Mouse (Mus musculus) midbrain, embryonic 15.5 days (tissue): ENCODE data around the gene Lce3d. TPM values are rescaled to one million over a fixed set of nuclear protein-coding genes. Genes with fewer than 3 reads are reported as not detected.

Source experiments
- ATAC-seq: fragments of 200-750 bp; cut with Nextera tagmentation; replicated peaks from 2 replicates; pipeline ENCODE4 v1.8.0; 2017; ENCODE audit warnings: moderate TSS enrichment
- H3K27ac ChIP-seq: fragments of 300-500 bp; sonication (generic); 2 replicates; pipeline ENCODE4 v1.5.1; 2015; ENCODE audit warnings: mild to moderate bottlenecking, inconsistent platforms
- H3K27me3 ChIP-seq: fragments of 300-500 bp; sonication (generic); replicated peaks from 2 replicates; pipeline ENCODE4 v1.6.1; 2015; ENCODE audit warnings: inconsistent platforms
- H3K36me3 ChIP-seq: fragments of 300-500 bp; sonication (generic); replicated peaks from 2 replicates; pipeline ENCODE4 v1.6.1; 2015; ENCODE audit warnings: inconsistent platforms
- H3K4me1 ChIP-seq: fragments of 300-500 bp; sonication (generic); 2 replicates; pipeline ENCODE4 v1.6.1; 2015; ENCODE audit warnings: inconsistent platforms
- H3K4me2 ChIP-seq: fragments of 300-500 bp; sonication (generic); 2 replicates; pipeline ENCODE4 v1.6.1; 2015; ENCODE audit warnings: inconsistent platforms, mild to moderate bottlenecking, moderate library complexity
- H3K4me3 ChIP-seq: fragments of 300-500 bp; sonication (generic); 2 replicates; pipeline ENCODE4 v1.5.1; 2015; ENCODE audit warnings: mild to moderate bottlenecking, inconsistent platforms
- H3K9ac ChIP-seq: fragments of 300-500 bp; sonication (generic); 2 replicates; pipeline ENCODE4 v1.6.1; 2015; ENCODE audit warnings: mild to moderate bottlenecking, inconsistent platforms
- H3K9me3 ChIP-seq: fragments of 300-500 bp; sonication (generic); 2 replicates; pipeline ENCODE4 v1.6.1; 2016; ENCODE audit warnings: inconsistent platforms
- WGBS: fragments of 180-500 bp; shearing (Covaris S2); methylation state at CpG from one replicate; pipeline ENCODE4 v1.1.7; 2015; ENCODE audit warnings: mixed read lengths; 5-methylcytosine and 5-hydroxymethylcytosine counted together
- polyA plus RNA-seq: library from polyadenylated mRNA; unstranded; fragments of >200 nt; fragmentation: Nextera tagmentation; extraction: Ambion mirVana; gene quantifications from 2 replicates; pipeline ENCODE4 v1.2.1, GENCODE M21; 2015

Lce3d gene
- not detected in 2 replicates for polyA plus RNA-seq

DNA sequence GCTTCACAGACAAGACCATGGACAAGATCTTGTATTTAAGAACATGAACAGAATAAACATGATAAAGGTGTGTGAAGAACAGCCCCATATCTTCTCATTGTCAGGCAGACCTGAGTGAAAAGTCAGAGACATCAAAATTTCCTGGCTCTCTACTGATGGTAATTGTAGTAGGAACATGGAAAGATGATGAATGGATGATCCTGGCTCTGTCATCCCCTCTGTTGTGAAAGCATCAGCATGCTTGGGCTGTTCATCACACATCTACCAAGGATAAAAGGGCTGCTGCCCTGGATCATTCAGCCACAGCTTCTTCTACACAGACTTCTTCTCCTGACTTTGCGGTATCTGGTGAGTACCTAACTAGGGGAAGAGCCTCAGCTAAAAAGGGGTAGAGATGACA is at the start of gene Lce3d:
Lce3d (plus strand) TSS at position 301 of the 400 bp plus-strand sequence.
- WGBS = 84% methylated on average over 1 of the region's 1 CpGs
- ATAC-seq = no peak

GRCm38 (mm10) chr3:92907571-92907970 is 49.6 kb upstream of the Lce3d start:
- no peaks in the 10 kb centered on the region for H3K9me3 ChIP-seq
- H3K4me3 ChIP-seq = no peak overlapping the region
- H3K36me3 ChIP-seq = no peaks in the 10 kb centered on the region
- H3K4me1 ChIP-seq = no peaks in the 10 kb centered on the region
- ATAC-seq = no peak; the same call in 1 of the 2 replicates
- no peak overlapping the region for H3K27ac ChIP-seq
- 28% methylated on average over 4 of the region's 4 CpGs for WGBS
- H3K27me3 ChIP-seq = no peaks in the 10 kb centered on the region
- H3K4me2 ChIP-seq = no peak overlapping the region
- no peak overlapping the region for H3K9ac ChIP-seq

More for the DNA sequence above, at the start of gene Lce3d:
- Histone ChIP-seq H3K36me3 (no peaks in the 10 kb centered on the region), H3K4me2 (no peak within 1 kb of the TSS), H3K9ac (no peak within 1 kb of the TSS), H3K4me3 (no peak within 1 kb of the TSS), H3K4me1 (no peaks in the 10 kb centered on the region), H3K27me3 (no peaks in the 10 kb centered on the region), H3K27ac (no peak within 1 kb of the TSS), H3K9me3 (no peaks in the 10 kb centered on the region)

DNA sequence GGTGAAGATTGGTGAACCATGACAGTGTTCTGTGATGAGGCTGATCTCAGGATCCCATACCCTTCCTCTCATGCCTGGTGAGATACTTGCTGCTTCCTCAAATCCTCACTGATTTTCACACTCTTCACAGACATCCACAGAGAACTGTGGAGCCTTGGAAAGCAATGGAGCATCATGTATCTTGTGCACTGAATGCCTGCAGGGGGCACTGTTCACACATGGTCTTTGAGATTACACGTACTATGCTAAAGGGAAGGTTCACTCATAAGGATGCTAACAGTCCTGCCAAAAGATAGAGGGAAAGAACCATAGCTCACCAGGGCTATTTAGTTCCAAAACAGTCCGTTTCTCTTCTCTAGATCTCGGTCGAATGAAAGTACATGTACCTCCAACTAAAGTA is 36.8 kb upstream of the Lce3d start:
- H3K4me1 ChIP-seq = no peaks in the 10 kb centered on the region
- H3K27me3 ChIP-seq = no peaks in the 10 kb centered on the region
- no peaks in the 10 kb centered on the region for H3K9me3 ChIP-seq
- no peaks in the 10 kb centered on the region for H3K36me3 ChIP-seq
- no peak overlapping the region for H3K9ac ChIP-seq
- H3K4me3 ChIP-seq = no peak overlapping the region
- no peak overlapping the region for H3K4me2 ChIP-seq
- no peak for ATAC-seq
- WGBS = 59% methylated on average over 4 of the region's 4 CpGs
- no peak overlapping the region for H3K27ac ChIP-seq

DNA sequence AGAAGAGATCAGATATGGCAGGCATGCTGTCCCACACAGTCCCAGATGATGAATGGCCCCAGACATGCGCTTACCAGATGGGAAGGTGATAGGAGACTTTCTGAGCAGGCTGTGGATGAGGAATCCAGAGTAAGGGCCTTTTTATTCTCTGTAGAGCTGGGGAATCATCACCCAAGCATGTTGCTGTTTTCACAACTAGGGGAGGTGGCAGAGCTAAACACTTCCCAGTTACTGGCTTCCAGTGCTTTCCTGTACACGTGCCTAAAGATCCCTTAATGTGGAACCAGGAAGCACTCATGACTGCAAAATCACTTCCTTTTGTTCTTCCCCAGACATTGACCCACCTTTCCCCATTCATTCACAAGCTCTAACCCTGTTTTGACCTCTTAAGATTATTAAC is 31.1 kb upstream of the Lce3d start, which contains the start of gene Lce3a:
Lce3a (minus strand) TSS at position 101 of the 400 bp plus-strand sequence.
- H3K4me3 ChIP-seq = no peak within 1 kb of the TSS
- no peaks in the 10 kb centered on the region for H3K9me3 ChIP-seq
- no peak within 1 kb of the TSS for H3K4me2 ChIP-seq
- ATAC-seq = no peak
- no peaks in the 10 kb centered on the region for H3K36me3 ChIP-seq
- WGBS = 80% methylated on average over 2 of the region's 2 CpGs
- H3K9ac ChIP-seq = no peak within 1 kb of the TSS
- no peaks in the 10 kb centered on the region for H3K27me3 ChIP-seq
- H3K27ac ChIP-seq = no peak within 1 kb of the TSS
- no peaks in the 10 kb centered on the region for H3K4me1 ChIP-seq

DNA sequence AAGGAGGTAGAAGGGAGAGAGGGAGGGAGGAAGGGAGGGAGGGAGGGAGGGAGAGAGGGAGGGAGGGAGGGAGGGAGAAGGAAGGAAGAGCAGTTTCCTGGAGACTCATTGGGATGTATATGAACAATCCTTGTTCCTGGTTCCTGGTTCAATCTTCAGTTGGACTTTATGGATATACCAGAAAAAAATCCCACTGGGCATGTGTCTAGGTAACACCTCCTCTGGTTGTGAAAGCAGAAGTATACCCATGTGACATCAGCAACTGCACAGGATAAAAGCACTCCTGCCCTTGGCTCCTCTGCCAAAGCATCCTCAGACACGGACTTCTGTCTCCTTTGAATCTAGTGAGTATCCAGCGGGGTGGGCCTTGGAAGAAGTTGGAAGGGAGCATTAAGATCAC is 24.5 kb upstream of the Lce3d start, which contains the start of gene Lce3b:
Lce3b (plus strand) TSS at position 301 of the 400 bp plus-strand sequence.
- Histone ChIP-seq H3K4me2 (no peak within 1 kb of the TSS), H3K36me3 (no peaks in the 10 kb centered on the region), H3K4me3 (no peak within 1 kb of the TSS), H3K9ac (no peak within 1 kb of the TSS), H3K4me1 (no peaks in the 10 kb centered on the region), H3K27me3 (no peaks in the 10 kb centered on the region), H3K9me3 (no peaks in the 10 kb centered on the region), H3K27ac (no peak within 1 kb of the TSS)
- WGBS = 62% methylated on average over 2 of the region's 2 CpGs
- no peak for ATAC-seq

DNA sequence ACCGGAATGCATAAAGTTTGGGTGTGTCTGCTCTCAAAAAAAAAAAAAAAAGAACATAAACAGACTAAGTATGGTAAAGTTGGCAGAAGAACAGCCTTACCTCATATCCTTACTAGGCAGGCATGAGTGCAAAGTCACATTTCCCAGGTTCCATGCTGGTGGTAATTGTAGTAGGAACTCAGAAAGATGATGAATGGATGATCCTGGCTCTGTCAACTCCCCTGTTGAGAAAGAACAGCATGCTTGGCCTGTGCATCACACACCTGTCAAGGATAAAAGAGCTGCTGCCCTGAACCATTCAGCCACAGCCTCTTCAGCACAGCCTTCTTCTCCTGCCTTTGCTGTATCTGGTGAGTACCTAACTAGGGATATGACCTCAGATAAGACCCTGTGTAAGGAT is 13.0 kb upstream of the Lce3d start, which contains the start of gene Lce3c:
Lce3c (plus strand) TSS at position 301 of the 400 bp plus-strand sequence.
- no peak for ATAC-seq
- Histone ChIP-seq H3K27me3 (no peaks in the 10 kb centered on the region), H3K36me3 (no peaks in the 10 kb centered on the region), H3K9me3 (no peaks in the 10 kb centered on the region), H3K4me3 (no peak within 1 kb of the TSS), H3K4me1 (no peaks in the 10 kb centered on the region), H3K4me2 (no peak within 1 kb of the TSS), H3K27ac (no peak within 1 kb of the TSS), H3K9ac (no peak within 1 kb of the TSS)
- 69% methylated on average over 1 of the region's 1 CpGs for WGBS

GRCm38 (mm10) chr3:92966761-92967160 is 9.6 kb downstream of the Lce3d start, which contains the start of gene Lce3e:
Gene Lce3e (plus strand): TSS chr3:92967061.
- WGBS = 89% methylated on average over 2 of the region's 2 CpGs
- no peaks in the 10 kb centered on the region for H3K36me3 ChIP-seq
- no peak within 1 kb of the TSS for H3K4me3 ChIP-seq
- H3K4me2 ChIP-seq = no peak within 1 kb of the TSS
- no peak within 1 kb of the TSS for H3K9ac ChIP-seq
- H3K27me3 ChIP-seq = no peaks in the 10 kb centered on the region
- ATAC-seq = no peak
- no peaks in the 10 kb centered on the region for H3K4me1 ChIP-seq
- H3K27ac ChIP-seq = no peak within 1 kb of the TSS
- no peaks in the 10 kb centered on the region for H3K9me3 ChIP-seq

DNA sequence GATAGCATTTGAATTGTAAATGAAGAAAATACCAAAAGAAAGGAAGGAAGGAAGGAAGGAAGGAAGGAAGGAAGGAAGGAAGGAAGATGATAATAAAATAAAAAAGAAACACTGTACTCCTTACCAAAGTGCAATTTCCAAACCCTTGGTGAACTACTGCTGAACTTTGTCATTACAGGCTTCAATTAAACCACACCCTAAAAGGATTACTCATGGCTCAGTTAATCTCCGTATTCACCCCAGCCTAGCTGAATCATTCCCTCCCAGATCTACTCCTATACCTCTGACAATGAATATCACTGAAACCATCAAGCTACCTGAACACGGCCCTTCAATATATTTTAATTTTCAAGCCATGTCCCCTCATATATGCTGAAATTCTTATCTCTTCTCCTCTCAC is 21.3 kb downstream of the Lce3d start:
- H3K4me2 ChIP-seq = no peak overlapping the region
- 56% methylated on average over 2 of the region's 2 CpGs for WGBS
- H3K9me3 ChIP-seq = no peaks in the 10 kb centered on the region
- H3K4me3 ChIP-seq = no peak overlapping the region
- H3K9ac ChIP-seq = no peak overlapping the region
- no peaks in the 10 kb centered on the region for H3K36me3 ChIP-seq
- ATAC-seq = no peak
- no peaks in the 10 kb centered on the region for H3K27me3 ChIP-seq
- no peaks in the 10 kb centered on the region for H3K4me1 ChIP-seq
- no peak overlapping the region for H3K27ac ChIP-seq

DNA sequence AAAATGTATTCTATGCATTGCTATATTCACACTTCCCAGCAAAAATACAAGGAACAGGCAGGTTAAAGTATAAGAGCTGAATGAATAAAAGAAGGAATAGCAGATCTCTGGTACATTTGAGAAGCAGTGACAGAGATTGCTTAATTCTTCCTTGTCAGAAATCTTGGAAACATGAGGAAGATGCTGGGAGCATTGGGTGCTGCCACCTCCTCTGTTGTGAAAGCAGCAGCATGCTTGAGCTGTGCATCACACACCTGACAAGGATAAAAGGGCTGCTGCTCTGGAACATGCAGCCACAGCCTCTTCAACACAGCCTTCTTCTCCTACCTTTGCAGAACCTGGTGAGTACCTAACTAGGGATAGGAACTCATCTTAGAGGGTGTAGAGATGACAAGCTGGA is 34.7 kb downstream of the Lce3d start, which contains the start of gene Lce3f:
Lce3f (plus strand) TSS at position 301 of the 400 bp plus-strand sequence.
- no peak within 1 kb of the TSS for H3K27ac ChIP-seq
- no peak for ATAC-seq
- H3K4me1 ChIP-seq = no peaks in the 10 kb centered on the region
- no peaks in the 10 kb centered on the region for H3K9me3 ChIP-seq
- no peak within 1 kb of the TSS for H3K4me2 ChIP-seq
- no peaks in the 10 kb centered on the region for H3K36me3 ChIP-seq
- no peak within 1 kb of the TSS for H3K9ac ChIP-seq
- H3K4me3 ChIP-seq = no peak within 1 kb of the TSS
- no peaks in the 10 kb centered on the region for H3K27me3 ChIP-seq

DNA sequence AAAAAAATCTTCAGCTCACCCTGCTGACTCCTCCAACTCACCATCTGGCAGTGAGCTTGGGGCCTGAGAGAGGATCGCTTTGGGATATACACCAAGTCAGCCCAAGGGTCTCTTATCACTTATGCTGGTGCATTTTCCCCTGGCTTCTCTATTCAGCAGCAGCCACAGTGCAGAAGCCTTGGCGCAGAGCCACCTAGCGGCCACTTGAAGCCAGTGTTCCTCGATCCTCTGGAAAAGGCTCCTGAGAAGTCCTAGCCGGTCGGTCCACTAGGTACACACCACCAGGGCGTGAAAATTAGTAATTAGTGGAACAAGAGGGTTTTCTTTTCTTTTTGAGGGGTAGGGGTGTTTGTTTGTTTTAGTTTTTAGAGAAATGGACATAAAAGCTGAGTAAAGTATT is 41.5 kb downstream of the Lce3d start:
- Histone ChIP-seq H3K27me3 (no peaks in the 10 kb centered on the region), H3K4me2 (no peak overlapping the region), H3K4me1 (no peaks in the 10 kb centered on the region), H3K4me3 (no peak overlapping the region), H3K9me3 (no peaks in the 10 kb centered on the region), H3K36me3 (no peaks in the 10 kb centered on the region), H3K27ac (no peak overlapping the region), H3K9ac (no peak overlapping the region)
- ATAC-seq = peak; percentile 97
- WGBS = 4% methylated on average over 7 of the region's 7 CpGs

- WGBS = 83% methylated on average over 3 of the region's 3 CpGs
- H3K27ac ChIP-seq = no peak overlapping the region
- ATAC-seq = no peak
- H3K9me3 ChIP-seq = no peaks in the 10 kb centered on the region
- no peak overlapping the region for H3K9ac ChIP-seq
- no peaks in the 10 kb centered on the region for H3K36me3 ChIP-seq
- H3K4me3 ChIP-seq = no peak overlapping the region
- H3K4me1 ChIP-seq = no peaks in the 10 kb centered on the region
- H3K27me3 ChIP-seq = no peaks in the 10 kb centered on the region
- no peak overlapping the region for H3K4me2 ChIP-seq
Measured at GRCm38 (mm10) chr3:93000621-93001020, 43.4 kb downstream of the Lce3d start.

- Histone ChIP-seq H3K9me3 (no peaks in the 10 kb centered on the region), H3K4me3 (no peak overlapping the region), H3K4me2 (no peak overlapping the region), H3K9ac (no peak overlapping the region), H3K4me1 (no peaks in the 10 kb centered on the region), H3K27ac (no peak overlapping the region), H3K36me3 (no peaks in the 10 kb centered on the region), H3K27me3 (no peaks in the 10 kb centered on the region)
- WGBS = 64% methylated on average over 4 of the region's 4 CpGs
- ATAC-seq = no peak
Measured at GRCm38 (mm10) chr3:93002843-93003242, 45.7 kb downstream of the Lce3d start.
